Mouse (Mus musculus) ES-Bruce4 (cell line): ENCODE measurements around the gene Mrrf. TPM values are rescaled to one million over a fixed set of nuclear protein-coding genes. Genes with fewer than 3 reads are reported as not detected.
"Not testable (repeated sequence)": the region's sequence is repeated elsewhere in the genome, so short reads cannot be mapped to it uniquely, and the experiment has no call there.

Experiments
- H3K27ac ChIP-seq: 2 replicates; pipeline ENCODE4 v1.5.1; 2012; ENCODE audit warnings: low read length, inconsistent platforms; ENCODE audit not compliant: insufficient read depth
- H3K27me3 ChIP-seq: 2 replicates; pipeline ENCODE4 v1.6.1; 2012; ENCODE audit warnings: mild to moderate bottlenecking, low read length, inconsistent platforms; ENCODE audit not compliant: control insufficient read depth, poor library complexity, insufficient read depth, severe bottlenecking
- H3K36me3 ChIP-seq: 2 replicates; pipeline ENCODE4 v1.6.1; 2012; ENCODE audit warnings: inconsistent platforms, mild to moderate bottlenecking, low read length, moderate library complexity; ENCODE audit not compliant: control insufficient read depth, poor library complexity, insufficient read depth, severe bottlenecking
- H3K4me1 ChIP-seq: one replicate; pipeline ENCODE4 v1.8.1; 2011; ENCODE audit warnings: low read length; ENCODE audit not compliant: control insufficient read depth, insufficient read depth
- H3K4me3 ChIP-seq: 2 replicates; pipeline ENCODE4 v1.5.1; 2011; ENCODE audit warnings: low read depth, mild to moderate bottlenecking, low read length
- H3K9ac ChIP-seq: 2 replicates; pipeline ENCODE4 v1.6.1; 2012; ENCODE audit warnings: low read depth, mild to moderate bottlenecking, inconsistent platforms; ENCODE audit not compliant: poor library complexity, severe bottlenecking
- H3K9me3 ChIP-seq: replicated peaks from 2 replicates; pipeline ENCODE4 v1.6.1; 2012; ENCODE audit warnings: mild to moderate bottlenecking, low read length, inconsistent platforms; ENCODE audit not compliant: control insufficient read depth, poor library complexity, insufficient read depth, severe bottlenecking
- CTCF ChIP-seq: IDR thresholded peaks from one replicate; pipeline ENCODE4 v1.8.1; 2011; ENCODE audit warnings: low read depth, low read length
- EP300 ChIP-seq: IDR thresholded peaks from 2 replicates; pipeline ENCODE4 v1.6.1; 2011; ENCODE audit warnings: low read depth, low read length; ENCODE audit not compliant: insufficient read depth
- POLR2A ChIP-seq: IDR thresholded peaks from one replicate; pipeline ENCODE4 v1.8.1; 2011; ENCODE audit warnings: low read length; ENCODE audit not compliant: insufficient read depth
- polyA plus RNA-seq: library from polyadenylated mRNA; stranded (reverse); fragments of >200 nt; gene quantifications from 2 replicates; pipeline ENCODE4 v1.2.4, GENCODE M21; 2011; ENCODE audit warnings: low read depth; ENCODE audit not compliant: missing spikeins, insufficient read depth, insufficient read length

Mrrf gene
- polyA plus RNA-seq, 1 experiment = 35.9 TPM

DNA sequence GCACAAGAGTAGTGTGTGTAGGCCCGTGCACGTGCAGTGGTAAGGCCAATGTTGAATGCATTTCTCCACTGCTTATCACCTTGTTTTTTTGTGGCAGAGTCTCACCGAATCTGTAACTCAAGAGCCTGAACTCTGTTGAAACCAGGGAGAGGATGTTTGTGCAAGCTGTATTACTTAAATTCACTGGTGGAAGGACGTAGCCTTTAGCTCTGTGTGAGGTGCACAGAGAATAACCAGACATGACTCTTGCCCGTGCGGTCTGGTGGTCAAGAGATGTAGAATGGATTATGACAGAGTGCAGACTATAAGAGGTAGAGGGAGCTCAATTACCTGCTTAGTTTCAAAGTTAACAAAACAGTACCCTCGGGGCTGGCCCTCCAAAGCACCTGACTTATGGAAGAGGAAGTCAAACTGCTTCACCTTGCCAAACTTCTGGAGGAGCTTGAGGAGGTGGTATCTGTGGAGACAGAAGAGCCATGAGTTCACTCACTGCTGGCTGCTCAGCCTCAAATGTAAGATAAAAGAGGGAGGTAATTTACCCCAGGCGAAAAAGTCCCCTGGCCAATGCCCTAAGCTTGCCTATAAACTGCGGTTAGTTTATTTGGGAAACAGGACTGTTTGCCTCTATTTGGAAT lies 9.3 kb upstream of the Mrrf start:
- no peak for TF ChIP-seq POLR2A
- TF ChIP-seq CTCF = no peak
- TF ChIP-seq EP300 = no peak
- Histone ChIP-seq H3K27me3 (no peaks in the 10 kb centered on the region), H3K36me3 (peaks cover 32% of the 10 kb centered on the region), H3K27ac (no peak overlapping the region), H3K4me3 (no peak overlapping the region), H3K4me1 (no peaks in the 10 kb centered on the region), H3K9ac (no peak overlapping the region), H3K9me3 (no peaks in the 10 kb centered on the region)

DNA sequence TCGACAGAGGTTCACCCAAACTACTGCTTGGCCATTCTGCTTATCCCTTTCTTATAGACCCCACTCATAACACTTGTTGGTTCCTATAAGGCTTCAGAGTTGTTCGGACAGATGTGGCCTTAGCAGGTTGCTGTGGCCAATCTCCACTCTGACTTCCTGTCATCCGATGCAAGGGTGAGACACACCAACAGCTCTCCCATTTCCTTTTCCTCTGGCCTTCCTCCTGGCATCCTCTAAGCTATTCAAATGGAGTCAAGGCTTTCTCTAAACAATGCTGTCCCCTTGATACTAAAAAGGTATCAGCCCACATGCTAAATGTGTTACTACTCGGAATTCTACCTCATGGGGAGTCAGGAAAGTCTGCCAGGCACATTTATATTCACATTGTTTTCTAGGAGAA lies 8.2 kb upstream of the Mrrf start:
- no peak for TF ChIP-seq POLR2A
- no peak for TF ChIP-seq CTCF
- no peak for TF ChIP-seq EP300
- Histone ChIP-seq H3K4me1 (no peaks in the 10 kb centered on the region), H3K9me3 (no peaks in the 10 kb centered on the region), H3K27ac (no peak overlapping the region), H3K9ac (no peak overlapping the region), H3K27me3 (no peaks in the 10 kb centered on the region), H3K4me3 (no peak overlapping the region), H3K36me3 (peaks cover 23% of the 10 kb centered on the region)

- H3K27me3 ChIP-seq = no peaks in the 10 kb centered on the region
- no peak overlapping the region for H3K9ac ChIP-seq
- peaks cover 33% of the 10 kb centered on the region for H3K36me3 ChIP-seq
- H3K9me3 ChIP-seq = no peaks in the 10 kb centered on the region
- TF ChIP-seq EP300 (no peak), CTCF (no peak), POLR2A (no peak)
- H3K27ac ChIP-seq = no peak overlapping the region
- no peaks in the 10 kb centered on the region for H3K4me1 ChIP-seq
- H3K4me3 ChIP-seq = no peak overlapping the region
Measured at GRCm38 (mm10) chr2:36129051-36129450, 7.1 kb upstream of the Mrrf start.

DNA sequence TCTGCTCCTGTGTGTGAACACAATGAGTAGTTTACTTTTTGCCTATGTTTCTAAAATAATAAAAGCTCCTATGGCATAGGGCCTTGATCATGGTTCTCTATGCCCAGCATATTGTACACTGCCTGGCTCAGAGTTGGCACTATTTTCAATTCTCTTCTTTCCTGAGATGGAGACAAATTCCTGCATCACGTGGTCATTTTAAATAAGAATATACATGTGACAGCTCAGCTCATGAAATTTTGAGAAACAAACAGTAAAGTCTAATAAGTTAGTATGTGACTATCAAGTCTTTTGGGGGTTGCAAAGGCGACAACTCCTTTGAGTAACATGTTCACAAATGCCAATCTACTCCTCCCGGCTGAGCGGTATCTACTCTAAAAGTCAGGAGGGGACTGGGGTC lies 302 bp upstream of the Mrrf start:
- no peak for TF ChIP-seq EP300
- no peak for TF ChIP-seq POLR2A
- TF ChIP-seq CTCF = no peak
- Histone ChIP-seq H3K4me1 (no peaks in the 10 kb centered on the region), H3K27ac (no peak overlapping the region), H3K9me3 (no peaks in the 10 kb centered on the region), H3K9ac (peak overlapping the region; percentile 68), H3K27me3 (no peaks in the 10 kb centered on the region), H3K36me3 (peaks cover 13% of the 10 kb centered on the region), H3K4me3 (peak overlapping the region; percentile 89)

GRCm38 (mm10) chr2:36139096-36139495 lies 2.9 kb downstream of the Mrrf start:
- Histone ChIP-seq H3K9ac (no peak overlapping the region), H3K4me3 (no peak overlapping the region), H3K27me3 (no peaks in the 10 kb centered on the region), H3K4me1 (no peaks in the 10 kb centered on the region), H3K36me3 (peaks cover under 1% of the 10 kb centered on the region), H3K9me3 (no peaks in the 10 kb centered on the region), H3K27ac (no peak overlapping the region)
- TF ChIP-seq POLR2A (no peak), EP300 (no peak), CTCF (no peak)

DNA sequence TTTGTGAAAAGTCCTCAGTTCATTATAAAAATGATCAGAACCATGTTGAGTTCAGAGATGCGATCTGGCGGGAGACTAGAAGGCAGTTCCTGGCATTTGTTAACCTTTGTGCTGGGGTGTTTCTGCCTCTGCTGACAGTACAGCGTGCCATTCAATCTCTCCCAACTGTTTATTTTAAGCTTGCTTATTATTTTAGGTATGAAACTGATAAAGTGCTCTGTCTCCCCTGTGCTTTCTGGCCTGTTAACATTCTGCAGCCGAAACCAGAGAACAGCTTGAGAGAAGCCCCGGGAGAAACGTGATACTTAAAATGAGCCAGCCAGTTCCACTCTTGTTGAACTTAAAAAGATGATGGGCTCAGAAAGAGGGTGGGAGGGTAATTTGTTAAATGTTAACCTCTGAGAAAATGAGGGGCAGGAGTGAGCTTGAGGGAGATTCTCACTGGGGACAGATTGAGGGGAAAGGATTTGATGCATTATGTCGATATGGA lies 12.7 kb downstream of the Mrrf start:
- no peaks in the 10 kb centered on the region; the same call in 1 of the 2 replicates for H3K36me3 ChIP-seq

GRCm38 (mm10) chr2:36152401-36152800 lies 16.2 kb downstream of the Mrrf start:
- not testable (repeated sequence) for H3K36me3 ChIP-seq, H3K9me3 ChIP-seq, H3K4me1 ChIP-seq, H3K27me3 ChIP-seq, H3K27ac ChIP-seq, H3K9ac ChIP-seq, H3K4me3 ChIP-seq

More for the DNA sequence above, 12.7 kb downstream of the Mrrf start:
- Histone ChIP-seq H3K4me1 (no peaks in the 10 kb centered on the region), H3K27ac (no peak overlapping the region), H3K9me3 (no peaks in the 10 kb centered on the region), H3K4me3 (no peak overlapping the region), H3K27me3 (no peaks in the 10 kb centered on the region), H3K9ac (no peak overlapping the region)
- TF ChIP-seq CTCF (no peak), EP300 (no peak), POLR2A (no peak)
